Mouse (Mus musculus) testis, adult 2 months (tissue): ENCODE data around the gene Parp3.

Experiments used
- CTCF ChIP-seq: fragments of 200-500 bp; IDR thresholded peaks from 2 replicates; pipeline ENCODE4 v1.5.1; 2012; ENCODE audit warnings: low read depth, mild to moderate bottlenecking, inconsistent platforms, low read length, moderate library complexity; ENCODE audit not compliant: control insufficient read depth, insufficient read depth, insufficient replicate concordance
- POLR2A ChIP-seq: fragments of 200-500 bp; IDR thresholded peaks from 2 replicates; pipeline ENCODE4 v1.6.1; 2012; ENCODE audit warnings: low read depth, mild to moderate bottlenecking, inconsistent platforms, low read length, moderate library complexity; ENCODE audit not compliant: control insufficient read depth

- TF ChIP-seq POLR2A = no peak
- TF ChIP-seq CTCF = no peak
Measured at GRCm38 (mm10) chr9:106470991-106471750, 5.6 kb downstream of the Parp3 start.
